Mouse (Mus musculus): Measurements from ENCODE around the gene Tex13b. TPM values are rescaled to one million over a fixed set of nuclear protein-coding genes. Genes with fewer than 3 reads are reported as not detected.

Gene Tex13b
- polyA plus RNA-seq, 1 experiment from 2014 or later: 0.13 TPM

Other genes starting within 250 kb of the Tex13b start
- gene Tsc22d3, start 212.8 kb downstream of the Tex13b start, polyA plus RNA-seq (2015; fragmentation: Nextera tagmentation; extraction: Ambion mirVana): 105 and 120 TPM in 2 replicates
- gene Mid2, start 148.8 kb downstream of the Tex13b start, polyA plus RNA-seq (2015; fragmentation: Nextera tagmentation; extraction: Ambion mirVana): 4.1 and 4.2 TPM in 2 replicates
- 0.12 TPM in 1 of 2 replicates, not detected in the other for gene Vsig1, start 94.2 kb upstream of the Tex13b start, polyA plus RNA-seq (2015; fragmentation: Nextera tagmentation; extraction: Ambion mirVana)
- 39.5 and 43.3 TPM in 2 replicates for gene Psmd10, start 143.3 kb upstream of the Tex13b start, polyA plus RNA-seq (2015; fragmentation: Nextera tagmentation; extraction: Ambion mirVana)
- 17.6 and 18.1 TPM in 2 replicates for gene Atg4a, start 143.5 kb upstream of the Tex13b start, polyA plus RNA-seq (2015; fragmentation: Nextera tagmentation; extraction: Ambion mirVana)

All from embryonic facial prominence, embryonic 13.5 days (tissue).